Mouse (Mus musculus) layer of hippocampus, adult 11-12 months (tissue): ENCODE results near the gene Dbnl.
A peak's percentile ranks its signal among the peaks of the same experiment; 100 is the strongest.

Source experiments
- DNase-seq: peaks from one replicate; pipeline ENCODE4 v3.0.0; 2022; ENCODE audit warnings: low spot score

Dbnl gene

DNA sequence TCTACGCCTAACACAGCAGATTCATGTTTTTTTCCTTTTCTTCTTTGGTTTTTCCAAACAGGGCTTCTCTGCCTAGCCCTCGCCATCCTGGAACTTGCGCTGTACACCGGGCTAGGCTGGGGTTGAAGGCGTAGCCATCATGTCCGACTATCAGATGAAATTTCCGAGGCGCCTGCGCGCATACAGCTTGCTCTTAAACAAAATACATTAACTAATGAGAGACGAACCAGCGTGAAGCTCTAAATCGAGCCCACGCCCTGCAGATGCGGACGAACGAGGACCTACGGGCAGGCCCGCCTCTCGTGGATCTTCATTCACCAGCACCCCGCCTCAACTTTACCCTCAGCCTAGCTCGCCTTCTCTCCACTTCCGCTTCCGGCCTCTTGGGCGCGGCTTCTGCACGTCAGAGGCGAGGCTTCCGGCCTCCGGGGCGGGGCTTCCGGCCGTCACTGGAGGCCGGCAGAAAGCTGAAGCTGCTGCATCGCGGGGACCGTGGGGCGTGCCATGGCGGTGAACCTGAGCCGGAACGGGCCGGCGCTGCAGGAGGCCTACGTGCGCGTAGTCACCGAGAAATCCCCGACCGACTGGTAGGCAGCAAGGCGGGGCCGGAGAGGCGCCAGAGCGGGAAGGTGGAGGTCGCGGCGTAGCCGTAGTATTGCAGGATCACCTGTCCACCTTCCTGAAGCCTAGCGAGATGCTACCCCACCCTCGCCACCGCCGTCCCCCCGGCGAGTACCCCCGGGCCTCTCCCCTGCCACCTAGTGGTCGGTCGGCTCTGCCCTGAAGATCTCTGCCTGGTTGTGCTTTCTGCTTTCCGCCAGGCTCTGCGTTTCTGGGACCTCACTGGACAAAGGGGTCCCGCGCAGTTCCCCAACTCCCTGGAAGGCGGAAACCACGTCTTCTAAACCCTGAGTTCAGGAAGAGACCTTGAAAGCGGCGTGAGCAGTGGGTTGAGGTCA lies at the start of gene Dbnl:
Gene Dbnl, plus strand, starts transcription at position 433 of the 959 bp plus-strand sequence.
- DNase-seq: peak; percentile 94

DNA sequence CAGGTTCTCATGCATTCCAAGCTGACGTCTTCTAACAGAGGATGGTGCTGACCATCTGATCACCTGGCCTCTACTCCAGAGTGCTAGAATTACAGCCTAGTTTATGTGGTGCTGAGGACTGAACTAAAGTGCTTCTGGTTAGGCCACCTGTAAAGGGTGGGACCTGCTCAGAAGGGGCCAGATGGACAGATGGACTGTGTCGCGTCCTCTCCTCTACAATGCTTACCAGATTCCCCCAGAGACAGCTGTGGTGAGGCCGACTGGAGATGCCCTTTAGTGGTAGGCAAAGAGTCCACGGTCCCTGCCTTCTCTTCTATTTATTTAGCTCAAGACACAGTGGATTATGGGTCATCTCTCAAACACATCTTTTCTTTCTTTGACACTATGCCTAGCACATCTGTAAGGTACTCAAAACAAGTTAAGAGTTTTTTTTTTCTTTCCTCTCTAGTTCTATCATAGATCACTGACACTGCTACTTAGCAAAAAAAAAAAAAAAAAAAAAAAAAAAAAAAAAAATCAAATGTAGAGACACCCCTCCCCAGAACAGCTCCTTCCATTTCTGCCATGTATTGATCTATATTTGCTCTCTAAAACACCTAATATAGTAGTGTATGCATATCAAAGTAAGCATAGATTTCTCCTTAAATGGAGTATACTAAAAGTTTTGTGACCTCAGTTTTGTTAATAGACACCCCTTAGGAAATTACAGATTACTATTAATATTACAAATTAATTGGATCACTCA lies 49.2 kb upstream of the Dbnl start:
- DNase-seq: no peak

DNA sequence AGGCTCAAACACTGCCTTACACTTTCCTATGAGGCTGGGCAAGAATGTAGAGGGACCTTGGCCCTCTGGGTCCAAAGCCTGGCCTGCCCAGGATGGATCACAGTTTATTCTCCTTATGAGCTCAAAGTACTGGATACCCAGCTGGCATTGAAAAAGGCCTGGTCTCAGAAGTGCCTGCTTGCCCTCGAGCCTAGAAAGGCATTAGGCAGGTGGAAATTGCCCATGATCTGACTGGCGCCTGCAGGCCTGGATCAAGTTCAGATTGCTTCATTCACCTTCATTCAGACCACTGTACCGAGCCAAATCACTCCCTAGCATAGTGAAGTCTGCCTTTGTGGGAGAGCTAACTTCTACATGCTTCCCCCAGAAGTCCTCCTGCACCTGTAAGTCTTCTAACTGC lies 48.4 kb upstream of the Dbnl start:
- no peak for DNase-seq

DNA sequence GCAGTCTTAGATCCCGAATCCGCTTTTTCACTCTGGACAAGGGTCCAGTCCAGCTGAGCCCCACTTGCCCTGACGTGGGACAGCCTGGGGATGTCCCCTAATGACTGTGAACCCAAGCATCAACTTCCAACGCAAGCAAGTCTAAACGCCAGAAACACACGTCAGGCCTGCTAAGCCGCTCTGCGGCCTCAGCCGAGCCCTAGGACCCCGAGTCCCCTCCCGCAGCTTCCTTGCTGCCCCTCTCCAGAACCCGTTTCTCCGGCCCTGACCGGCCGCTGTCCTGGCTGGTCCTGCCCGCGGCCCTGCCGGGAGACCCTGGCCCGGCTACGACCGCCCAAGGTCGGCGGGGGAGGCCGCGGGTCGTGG lies 47.7 kb upstream of the Dbnl start:
- DNase-seq: no peak

DNA sequence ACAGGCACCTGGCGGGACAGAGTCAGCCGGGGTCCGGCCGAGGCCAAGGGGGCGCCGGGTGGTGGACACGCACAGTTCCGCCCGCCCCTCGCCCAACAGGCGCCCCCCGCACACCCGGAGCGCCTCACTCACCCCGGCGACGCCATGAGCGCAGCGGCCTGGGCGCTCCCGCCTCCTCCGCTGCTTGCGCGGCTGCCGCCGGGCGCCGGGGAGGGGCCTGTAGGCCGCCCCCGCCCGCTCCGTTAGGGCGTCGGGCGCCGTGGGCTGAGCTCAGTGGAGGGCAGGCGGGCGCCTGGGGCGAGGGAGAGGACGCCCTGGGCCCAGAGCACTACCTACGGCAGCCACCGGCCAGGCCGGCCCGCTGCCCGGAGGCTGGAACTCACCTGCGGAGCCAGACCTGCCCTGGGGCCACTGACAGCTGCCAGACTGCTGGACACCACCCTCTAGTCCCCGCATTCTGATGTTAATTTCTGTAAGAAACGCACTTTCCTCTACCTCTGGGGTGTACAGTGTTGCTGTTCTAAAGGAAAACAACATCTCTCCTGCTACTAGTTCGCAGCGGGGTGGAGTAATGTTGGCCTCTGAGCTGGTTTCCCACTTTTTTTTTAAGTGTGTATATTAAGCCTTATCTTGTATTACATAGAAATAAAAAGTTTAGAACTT lies 47.2 kb upstream of the Dbnl start:
- peak; percentile 74 for DNase-seq

DNA sequence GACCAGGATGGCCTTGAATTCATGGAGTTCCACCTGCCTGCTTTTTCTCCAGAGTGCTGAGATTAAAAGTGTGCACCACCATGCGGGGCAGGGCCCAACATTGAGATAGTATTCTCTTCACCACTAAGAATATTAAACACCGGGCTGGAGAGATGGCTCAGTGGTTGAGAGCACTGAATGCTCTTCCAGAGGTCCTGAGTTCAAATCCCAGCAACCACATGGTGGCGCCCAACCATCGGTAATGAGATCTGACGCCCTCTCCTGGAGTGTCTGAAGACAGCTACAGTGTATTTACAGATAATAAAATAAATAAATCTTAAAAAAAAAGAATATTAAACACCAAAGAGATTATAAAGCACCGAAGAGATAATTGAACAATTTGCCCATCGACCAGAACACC lies 46.2 kb upstream of the Dbnl start:
- no peak for DNase-seq

DNA sequence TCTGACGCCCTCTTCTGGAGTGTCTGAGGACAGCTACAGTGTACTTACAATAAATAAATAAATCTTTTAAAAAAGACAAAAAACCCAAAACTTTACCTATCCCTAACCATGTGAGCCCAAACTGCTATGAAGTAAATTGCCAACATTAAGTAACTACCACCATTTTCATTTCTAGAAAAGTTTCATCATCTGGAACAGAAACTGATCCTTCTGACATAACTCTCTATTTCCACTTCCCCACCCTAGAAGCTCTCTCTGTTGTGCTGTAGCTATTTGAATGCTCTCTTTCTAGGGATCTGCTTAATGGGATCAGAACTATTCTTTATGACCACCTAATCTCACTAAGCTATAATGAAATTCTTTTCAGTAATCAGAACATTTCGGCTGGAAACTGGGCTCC lies 43.3 kb upstream of the Dbnl start:
- no peak for DNase-seq

DNA sequence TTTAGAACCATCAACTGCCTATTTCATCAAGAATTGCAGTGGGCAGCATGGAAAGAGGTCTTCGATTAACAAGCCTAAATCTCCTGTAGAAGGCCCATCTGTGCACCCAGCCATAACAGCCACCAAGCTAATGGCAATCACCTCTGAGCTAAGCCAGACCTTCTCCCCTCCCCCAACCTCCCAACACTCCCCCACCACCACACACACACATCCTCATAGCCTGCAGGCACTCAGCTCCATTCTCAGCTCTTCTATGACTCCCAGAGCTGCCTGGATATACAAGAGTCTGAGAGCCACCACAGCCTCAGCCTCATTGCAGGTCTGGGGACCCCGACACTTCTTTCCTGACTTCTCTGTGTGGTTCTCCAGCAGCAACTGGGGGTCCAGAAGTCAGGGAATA lies 34.5 kb upstream of the Dbnl start:
- no peak for DNase-seq

DNA sequence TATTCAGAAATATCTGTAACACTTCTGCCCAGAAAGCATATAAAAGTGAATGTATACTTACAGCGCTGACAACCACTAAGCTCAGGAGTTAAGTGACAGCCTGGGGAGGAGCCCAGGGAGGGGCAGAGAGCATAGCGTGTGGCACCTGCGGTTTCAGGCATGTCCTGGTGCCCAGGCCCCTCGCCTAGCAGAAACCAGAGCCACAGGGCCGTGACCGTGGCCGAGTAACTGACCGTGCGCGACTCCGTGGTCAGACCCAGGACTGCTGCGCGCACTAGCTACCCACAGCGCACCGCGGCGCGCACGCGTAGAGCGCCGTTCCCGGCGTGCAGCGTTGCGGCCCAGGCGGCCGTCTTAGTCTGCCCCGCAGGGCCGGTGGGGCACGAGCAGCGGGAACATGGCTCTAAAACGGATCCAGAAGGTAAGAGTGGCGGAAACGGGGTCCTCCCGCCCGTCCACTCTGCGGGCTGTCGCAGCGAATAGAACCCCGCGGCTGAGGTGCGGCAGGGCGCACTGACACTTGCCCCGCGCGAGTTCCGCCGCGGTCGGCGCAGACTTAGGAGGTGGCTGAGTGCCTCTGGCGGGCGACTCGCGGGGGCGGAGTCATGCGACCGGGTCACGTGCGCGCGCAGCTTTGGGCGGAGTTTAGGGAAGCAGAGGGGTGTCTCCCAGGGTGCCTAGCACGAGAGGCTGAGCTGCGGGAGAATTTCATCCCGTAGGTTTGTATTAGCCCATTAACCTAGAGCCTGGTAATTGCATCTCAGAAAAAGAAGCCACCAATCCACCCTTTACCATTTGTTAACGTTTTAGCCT lies 26.3 kb upstream of the Dbnl start, which contains the start of gene Urgcp:
Gene Urgcp, minus strand, starts transcription at position 557 of the 813 bp plus-strand sequence.
- peak; percentile 93 for DNase-seq

DNA sequence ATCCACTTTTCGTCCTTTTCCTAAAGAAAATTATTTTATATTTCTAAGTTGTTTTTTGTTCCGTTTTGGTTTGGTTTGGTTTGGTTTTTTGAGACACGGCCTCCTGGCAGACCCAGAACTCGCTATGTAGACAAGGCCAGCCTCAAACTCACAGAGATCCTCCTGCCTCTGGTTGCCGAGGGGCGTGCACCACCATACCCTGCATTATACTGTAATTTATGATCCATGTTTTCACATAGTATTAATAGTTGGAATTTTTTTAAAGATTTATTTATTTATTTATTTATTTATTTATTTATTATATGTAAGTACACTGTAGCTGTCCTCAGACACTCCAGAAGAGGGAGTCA lies 25.7 kb upstream of the Dbnl start:
- no peak for DNase-seq

DNA sequence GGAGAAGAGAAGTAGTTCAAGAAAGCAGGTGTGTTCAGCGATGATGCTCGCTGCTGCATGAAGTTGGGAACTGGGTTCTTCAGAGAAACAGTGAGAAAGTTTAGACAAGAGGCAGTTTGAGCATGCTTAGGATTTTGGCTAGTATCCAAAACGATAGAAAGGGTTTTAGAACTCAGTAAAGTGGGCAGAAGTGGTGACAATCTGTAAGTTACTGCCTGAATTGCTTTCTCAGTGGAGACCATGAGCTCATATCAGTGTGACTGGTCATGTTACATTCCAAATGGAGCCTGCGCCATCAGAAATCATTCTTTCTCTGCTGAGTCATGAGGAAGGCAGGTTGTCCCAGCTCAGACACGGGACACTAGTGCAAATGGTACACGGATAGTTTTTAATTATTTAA lies 22.3 kb upstream of the Dbnl start:
- DNase-seq: no peak

DNA sequence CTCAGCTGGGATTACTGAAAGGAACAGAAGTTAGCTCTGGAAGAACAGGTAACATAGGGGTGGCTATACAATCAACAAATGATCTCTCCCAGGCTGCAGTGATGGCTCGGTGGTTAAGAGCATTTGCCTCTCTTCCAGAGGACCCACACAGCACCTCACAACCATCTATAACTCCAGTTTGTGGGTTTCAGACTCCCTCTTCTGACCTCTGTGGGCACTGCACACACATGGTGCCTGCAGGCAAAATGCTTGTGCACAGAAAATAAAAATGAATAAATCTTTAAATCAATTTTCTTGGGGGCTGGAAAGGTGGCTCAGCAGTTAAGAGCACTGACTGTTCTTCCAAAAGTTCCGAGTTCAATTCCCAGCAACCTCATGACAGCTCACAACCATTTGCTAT lies 9.8 kb upstream of the Dbnl start:
- no peak for DNase-seq

DNA sequence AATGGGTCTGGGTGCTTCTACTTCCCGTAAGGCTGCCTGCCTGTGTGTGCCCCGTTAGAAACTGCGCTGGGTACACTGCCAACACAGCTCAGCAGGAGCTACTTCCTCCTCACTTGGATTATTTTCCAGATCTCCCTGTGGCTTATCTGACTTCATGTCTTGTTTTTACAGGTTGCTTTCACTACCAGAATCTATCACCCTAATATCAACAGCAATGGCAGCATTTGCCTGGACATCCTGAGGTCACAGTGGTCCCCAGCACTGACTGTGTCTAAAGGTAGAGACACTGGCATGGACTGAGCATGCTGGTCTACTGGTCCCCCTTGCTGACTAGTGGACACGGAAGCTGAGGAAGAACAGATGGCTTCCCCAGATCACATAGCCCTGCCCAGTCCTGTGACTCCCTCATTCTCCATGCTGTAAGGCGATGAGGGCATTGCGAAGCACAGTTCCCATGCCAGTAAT lies 8.2 kb upstream of the Dbnl start:
- no peak for DNase-seq

DNA sequence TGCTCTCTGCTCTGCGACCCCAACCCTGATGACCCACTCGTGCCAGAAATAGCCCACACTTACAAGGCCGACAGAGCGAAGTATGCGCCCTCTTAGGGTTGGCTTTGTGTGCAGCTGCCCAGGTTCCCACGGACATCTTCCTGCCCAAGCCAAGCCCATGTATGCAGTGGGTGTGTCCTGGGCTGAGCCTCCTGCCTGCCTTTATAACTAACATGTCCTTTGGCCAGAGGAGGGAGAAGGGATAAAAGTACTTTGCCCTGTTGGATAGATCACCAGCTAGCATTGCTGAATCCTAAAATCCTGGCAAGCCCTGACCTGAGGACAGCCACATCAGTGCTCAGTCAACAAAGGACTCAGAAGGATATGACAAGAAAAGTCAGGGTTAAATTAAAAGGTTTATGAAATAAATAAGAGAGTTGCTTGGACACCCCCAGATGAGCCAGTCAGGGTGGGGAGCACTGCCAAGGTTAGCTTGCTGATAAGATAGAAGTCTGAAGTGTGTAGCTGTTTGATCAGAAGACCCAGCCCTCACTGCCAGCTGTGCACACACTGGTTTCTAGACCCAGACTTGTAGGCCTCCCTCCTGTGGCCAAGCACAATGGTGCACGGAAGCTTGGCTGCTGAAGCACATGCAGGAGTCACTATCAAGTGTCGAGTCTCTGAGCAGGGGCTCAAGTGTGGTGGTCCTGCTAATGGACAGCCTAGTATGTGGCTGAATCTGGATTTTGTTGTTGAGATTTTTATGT lies 5.9 kb upstream of the Dbnl start:
- DNase-seq: no peak

DNA sequence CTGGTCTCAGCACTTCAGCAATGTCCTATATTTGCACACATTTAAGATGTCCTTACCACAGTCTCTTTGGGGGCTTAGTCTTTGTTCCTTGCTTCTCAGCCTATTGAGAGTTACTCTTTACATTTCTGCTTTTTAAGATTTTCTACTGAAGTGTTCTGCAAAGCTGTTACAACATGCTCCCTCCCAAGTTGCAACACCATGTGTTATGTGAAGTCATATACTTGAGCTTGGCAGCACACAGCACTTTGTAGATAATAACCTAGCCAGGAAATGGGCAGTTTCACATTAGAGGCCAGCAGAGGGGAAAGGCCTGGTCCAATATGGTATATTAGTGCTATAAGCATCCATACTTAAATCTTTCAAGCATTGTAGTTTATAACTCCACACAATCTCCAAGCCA lies 2.6 kb upstream of the Dbnl start:
- DNase-seq: no peak

DNA sequence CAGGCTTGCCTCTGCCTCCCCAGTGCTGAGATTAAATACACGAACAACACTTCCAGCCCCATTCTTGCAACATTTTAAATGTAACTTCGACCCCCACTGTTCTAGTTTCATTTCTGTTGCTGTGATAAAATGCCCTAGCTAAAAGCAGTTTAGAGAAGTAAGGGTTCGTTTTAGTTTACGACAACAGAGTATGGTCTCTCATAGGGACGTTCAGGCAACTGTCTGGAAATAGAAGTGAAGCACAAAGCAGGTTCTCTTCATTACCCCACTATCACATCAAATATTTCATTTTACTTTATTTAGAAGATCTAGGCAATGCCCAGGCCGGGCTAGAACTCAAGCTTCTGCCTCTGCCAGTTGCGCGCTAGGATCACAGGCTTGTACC lies 625 bp upstream of the Dbnl start:
- DNase-seq: no peak

DNA sequence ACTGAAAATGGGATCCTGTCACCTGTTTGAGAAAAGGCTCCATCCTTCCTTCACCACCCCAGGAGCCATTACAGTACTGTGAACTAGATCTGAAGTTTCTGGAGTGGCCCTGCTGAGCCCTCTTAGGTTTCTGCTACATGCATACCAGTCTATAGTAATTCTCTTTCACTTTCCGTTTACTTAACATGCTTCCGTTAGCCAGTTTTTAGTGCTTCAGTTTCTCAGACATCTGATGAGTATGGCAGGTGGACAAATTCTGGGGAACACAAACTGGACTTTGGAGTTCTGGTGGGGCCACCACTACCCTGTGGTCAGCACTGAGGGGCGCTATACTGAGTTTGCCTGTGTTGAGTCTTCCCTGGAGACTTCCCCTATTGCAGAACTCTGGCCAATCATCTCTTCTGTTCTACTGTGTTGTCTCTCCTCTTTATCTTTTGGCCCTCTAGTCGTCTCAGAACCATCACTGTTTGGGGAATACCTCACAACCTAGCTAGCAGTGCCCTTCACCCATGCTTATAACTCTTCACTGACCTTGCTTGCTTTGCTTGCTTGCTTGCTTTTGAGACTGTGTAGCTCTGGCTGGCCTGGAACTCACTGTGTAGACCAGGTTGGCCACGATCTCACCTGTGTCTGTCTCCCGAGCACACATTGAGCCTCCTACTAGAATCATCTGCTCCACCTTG lies 924 bp downstream of the Dbnl start:
- DNase-seq: no peak

DNA sequence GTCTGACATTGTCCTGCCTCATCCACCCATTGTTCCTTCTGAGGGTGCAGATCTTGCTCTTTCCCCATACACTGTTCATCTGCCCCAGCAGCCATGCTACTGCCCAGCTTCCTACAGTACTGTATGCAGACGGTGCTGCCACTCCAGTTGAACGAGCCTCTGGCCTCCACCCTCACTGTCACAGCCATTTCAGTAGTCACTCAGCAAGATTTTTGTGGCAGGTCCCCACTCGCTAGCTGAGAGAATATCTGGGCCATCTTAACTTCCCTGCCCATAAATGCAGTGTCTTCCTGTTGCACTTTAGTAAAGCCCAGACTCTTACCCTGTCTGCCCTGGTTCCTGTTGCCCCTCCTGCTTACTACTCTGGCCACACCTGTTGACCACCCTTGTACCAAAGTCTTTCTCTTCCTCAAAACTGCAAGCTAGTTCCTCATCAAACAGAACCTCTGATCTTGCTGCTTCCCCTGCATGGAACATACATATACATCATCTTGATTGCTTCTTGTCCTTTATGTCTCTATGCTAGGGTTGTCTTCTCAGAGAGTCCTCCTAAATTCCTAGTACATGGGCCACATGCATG lies 1.6 kb downstream of the Dbnl start:
- DNase-seq: no peak

DNA sequence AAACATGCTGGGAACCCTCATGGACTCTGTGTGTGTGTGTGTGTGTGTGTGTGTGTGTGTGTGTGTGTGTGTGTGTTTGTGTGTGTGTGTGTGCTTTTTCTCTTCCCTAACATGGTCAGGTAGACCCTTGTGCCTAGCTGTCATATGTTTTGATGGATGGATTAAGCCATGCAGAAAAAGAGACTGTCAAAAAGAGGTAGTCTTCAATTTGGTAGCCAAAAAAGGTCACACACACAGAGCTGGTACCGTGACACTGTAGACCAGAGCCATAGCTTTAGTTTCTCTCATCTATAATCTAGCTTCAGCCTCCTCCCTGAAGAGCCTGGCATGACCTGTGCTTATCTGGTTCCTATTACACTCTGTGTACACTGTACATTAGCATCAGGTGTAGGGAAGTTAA lies 2.1 kb downstream of the Dbnl start:
- no peak for DNase-seq

DNA sequence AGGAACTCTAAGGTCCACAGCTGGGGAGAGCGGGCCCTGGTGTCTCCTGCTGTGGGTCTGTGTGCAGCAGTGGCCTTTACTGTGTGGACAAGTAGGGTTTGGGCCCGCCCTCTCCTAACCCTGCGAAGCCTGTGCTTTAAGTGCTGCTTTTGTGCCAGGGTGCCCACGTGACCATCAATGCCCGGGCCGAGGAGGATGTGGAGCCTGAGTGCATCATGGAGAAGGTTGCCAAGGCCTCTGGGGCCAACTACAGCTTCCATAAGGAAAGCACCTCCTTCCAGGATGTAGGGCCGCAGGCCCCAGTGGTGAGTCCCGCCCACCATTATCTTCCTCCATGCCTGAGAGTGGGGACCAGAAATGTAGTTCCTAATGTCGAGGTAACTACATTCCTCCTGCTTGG lies 7.0 kb downstream of the Dbnl start:
- no peak for DNase-seq
